Mouse (Mus musculus) gastrocnemius, postnatal 25 days (tissue): ENCODE data around the gene Iffo1. TPM values are rescaled to one million over a fixed set of nuclear protein-coding genes. Genes with fewer than 3 reads are reported as not detected.
A peak's percentile ranks its signal among the peaks of the same experiment; 100 is the strongest.

ENCODE experiments used
- DNase-seq: peaks from one replicate; pipeline ENCODE4 v3.0.0; 2022
- microRNA-seq, 2 experiments: library from miRNA; unstranded; fragments of <30 nt; microRNA quantifications; one replicate each; pipeline ENCODE4 v1.2.0; 2021; ENCODE audit warnings: borderline replicate concordance in 2 of 2
- total RNA-seq, 2 experiments: library from RNA; stranded (reverse); gene quantifications; 1 replicate in 1 of 2; 2 replicates in 1 of 2; pipeline ENCODE4 v1.2.3; 2021

The Iffo1 gene
- total RNA-seq, 2 experiments from 2014 or later = 12.4 to 15.3 TPM

GRCm38 (mm10) chr6:125192016-125192714 lies 47.1 kb downstream of the Iffo1 start:
- peak; percentile 89 for DNase-seq

- DNase-seq = no peak
These were observed 47.8 kb downstream of the Iffo1 start for GRCm38 (mm10) chr6:125192841-125193240.

- no peak for DNase-seq
These were observed 48.3 kb downstream of the Iffo1 start for GRCm38 (mm10) chr6:125193390-125193789.

- no peak for DNase-seq
These were observed 50.6 kb downstream of the Iffo1 start for GRCm38 (mm10) chr6:125195541-125196075.

GRCm38 (mm10) chr6:125196301-125196700 lies 51.3 kb downstream of the Iffo1 start:
- DNase-seq = no peak

GRCm38 (mm10) chr6:125197166-125197565 lies 52.1 kb downstream of the Iffo1 start:
- DNase-seq = no peak

- no peak for DNase-seq
These were observed 65.4 kb downstream of the Iffo1 start for GRCm38 (mm10) chr6:125210436-125210835.

Small RNAs within 50 kb of the gene (microRNA-seq; reads per million reads assigned to microRNA genes)
- gene Mir3098 (0.53 to 0.74 reads per million in 2 experiments), gene Mir7045 (0 to 0.74 reads per million in 2 experiments)

Other genes starting within 250 kb of the Iffo1 start
- gene Lag3, start 233.5 kb upstream of the Iffo1 start, total RNA-seq = under 1 TPM in 1 of 2 experiments, not detected in 1; 0.51 TPM
- 100 to 1,000 TPM; 126 to 152 TPM for gene Ptms, start 225.1 kb upstream of the Iffo1 start, total RNA-seq
- 100 to 1,000 TPM; 207 to 210 TPM for gene Mlf2, start 213.9 kb upstream of the Iffo1 start, total RNA-seq
- 10 to 100 TPM; 96.2 to 99.0 TPM for gene Cops7a, start 179.7 kb upstream of the Iffo1 start, total RNA-seq
- not detected for gene Pianp, start 148.5 kb upstream of the Iffo1 start, total RNA-seq
- 10 to 100 TPM; 18.5 to 19.3 TPM for gene Zfp384, start 136.1 kb upstream of the Iffo1 start, total RNA-seq
- 10 to 100 TPM; 24.2 to 29.1 TPM for gene Ing4, start 105.5 kb upstream of the Iffo1 start, total RNA-seq
- gene Acrbp, start 95.6 kb upstream of the Iffo1 start, total RNA-seq = 1 to 10 TPM; 1.1 to 1.9 TPM
- gene Lpar5, start 77.3 kb upstream of the Iffo1 start, total RNA-seq = not detected
- 10 to 100 TPM; 67.8 to 72.6 TPM for gene Chd4, start 49.3 kb upstream of the Iffo1 start, total RNA-seq
- gene Nop2, start 13.3 kb upstream of the Iffo1 start, total RNA-seq = 10 to 100 TPM; 14.6 to 18.6 TPM
- gene Gapdh, start 21.2 kb downstream of the Iffo1 start, total RNA-seq = over 10,000 TPM; 11,297 to 11,631 TPM
- gene Ncapd2, start 46.5 kb downstream of the Iffo1 start, total RNA-seq = 10 to 100 TPM; 12.1 to 12.7 TPM
- 100 to 1,000 TPM; 214 to 227 TPM for gene Mrpl51, start 46.6 kb downstream of the Iffo1 start, total RNA-seq
- 10 to 100 TPM; 17.5 to 19.2 TPM for gene Vamp1, start 70.3 kb downstream of the Iffo1 start, total RNA-seq
- 1 to 10 TPM; 1.4 to 2.6 TPM for gene Tapbpl, start 86.6 kb downstream of the Iffo1 start, total RNA-seq
- gene Cd27, start 91.8 kb downstream of the Iffo1 start, total RNA-seq = under 1 TPM; 0.43 to 0.51 TPM
- gene Tuba3a, start 140.8 kb downstream of the Iffo1 start, total RNA-seq = not detected
- gene Ltbr, start 168.6 kb downstream of the Iffo1 start, total RNA-seq = 10 to 100 TPM; 21.2 to 21.7 TPM
- gene Scnn1a, start 175.4 kb downstream of the Iffo1 start, total RNA-seq = under 1 TPM; 0.10 to 0.19 TPM
- 10 to 100 TPM; 26.7 to 33.7 TPM for gene Tnfrsf1a, start 204.1 kb downstream of the Iffo1 start, total RNA-seq
- not detected for gene Plekhg6, start 235.6 kb downstream of the Iffo1 start, total RNA-seq